Mouse (Mus musculus) forebrain, embryonic 13.5 days (tissue): Measurements from ENCODE around the gene Plpp2. TPM values are rescaled to one million over a fixed set of nuclear protein-coding genes. Genes with fewer than 3 reads are reported as not detected.

Experiments used
- ATAC-seq: fragments of 200-750 bp; cut with Nextera tagmentation; 2 replicates; pipeline ENCODE4 v1.8.0; 2017
- H3K27ac ChIP-seq: fragments of 300-500 bp; sonication (generic); 2 replicates; pipeline ENCODE4 v1.5.1; 2015; ENCODE audit warnings: inconsistent platforms, mild to moderate bottlenecking, moderate library complexity
- H3K27me3 ChIP-seq: fragments of 300-500 bp; sonication (generic); 2 replicates; pipeline ENCODE4 v1.6.1; 2015; ENCODE audit warnings: mild to moderate bottlenecking, inconsistent platforms
- H3K36me3 ChIP-seq: fragments of 300-500 bp; sonication (generic); 2 replicates; pipeline ENCODE4 v1.6.1; 2015; ENCODE audit warnings: mild to moderate bottlenecking, inconsistent platforms; ENCODE audit not compliant: poor library complexity, severe bottlenecking
- H3K4me1 ChIP-seq: fragments of 300-500 bp; sonication (generic); 2 replicates; pipeline ENCODE4 v1.6.1; 2015; ENCODE audit warnings: inconsistent platforms
- H3K4me2 ChIP-seq: fragments of 300-500 bp; sonication (generic); 2 replicates; pipeline ENCODE4 v1.6.1; 2015; ENCODE audit warnings: inconsistent platforms, mild to moderate bottlenecking, moderate library complexity
- H3K4me3 ChIP-seq: fragments of 300-500 bp; sonication (generic); 2 replicates; pipeline ENCODE4 v1.5.1; 2015; ENCODE audit warnings: mild to moderate bottlenecking, inconsistent platforms
- H3K9ac ChIP-seq: fragments of 300-500 bp; sonication (generic); 2 replicates; pipeline ENCODE4 v1.6.1; 2015; ENCODE audit warnings: mild to moderate bottlenecking, inconsistent platforms
- H3K9me3 ChIP-seq: fragments of 300-500 bp; sonication (generic); replicated peaks from 2 replicates; pipeline ENCODE4 v1.6.1; 2016; ENCODE audit warnings: inconsistent platforms
- whole genome bisulfite sequencing: fragments of 180-500 bp; shearing (Covaris S2); methylation state at CpG from one replicate; pipeline ENCODE4 v1.1.7; 2015; 5-methylcytosine and 5-hydroxymethylcytosine counted together
- microRNA-seq: library from miRNA; unstranded; fragments of <30 nt; microRNA quantifications from one replicate; pipeline ENCODE4, GENCODE M21; 2016
- polyA plus RNA-seq: library from polyadenylated mRNA; unstranded; fragments of >200 nt; fragmentation: Nextera tagmentation; extraction: Ambion mirVana; gene quantifications from 2 replicates; pipeline ENCODE4 v1.2.1, GENCODE M21; 2015

Plpp2 gene
- polyA plus RNA-seq, 1 experiment from 2014 or later: 7.0 TPM

GRCm38 (mm10) chr10:79525456-79526325, 7.9 kb downstream of the Plpp2 start:
- 91% methylated on average over 8 of the region's 8 CpGs for WGBS
- Histone ChIP-seq H3K4me3 (no peak overlapping the region), H3K9ac (no peak overlapping the region), H3K4me1 (no peaks in the 10 kb centered on the region), H3K9me3 (no peaks in the 10 kb centered on the region), H3K27ac (no peak overlapping the region), H3K36me3 (peaks cover 6% of the 10 kb centered on the region), H3K27me3 (no peaks in the 10 kb centered on the region), H3K4me2 (no peak overlapping the region)
- ATAC-seq: no peak

DNA sequence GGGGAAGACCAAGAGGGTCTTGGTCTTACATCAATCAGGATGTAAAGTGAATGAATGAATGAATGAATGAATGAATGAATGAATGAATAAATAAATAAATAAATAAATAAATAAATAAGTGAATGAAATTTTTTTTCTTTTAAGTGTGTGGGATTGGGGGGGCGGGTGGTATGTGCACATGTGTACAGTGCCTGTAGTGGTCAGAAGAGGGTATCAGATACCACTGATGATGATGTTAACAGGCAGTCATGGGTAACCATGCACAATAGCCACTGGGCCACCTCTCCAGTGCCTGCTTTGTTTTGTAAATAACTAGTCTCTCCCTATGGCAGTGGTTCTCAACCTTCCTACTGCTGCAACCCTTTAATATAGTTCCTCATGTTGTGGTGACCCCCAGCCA, 9.2 kb downstream of the Plpp2 start:
- WGBS: 83% methylated on average over 1 of the region's 1 CpGs
- Histone ChIP-seq H3K9ac (no peak overlapping the region), H3K4me1 (no peaks in the 10 kb centered on the region), H3K36me3 (peaks cover 6% of the 10 kb centered on the region), H3K4me3 (no peak overlapping the region), H3K27ac (no peak overlapping the region), H3K27me3 (no peaks in the 10 kb centered on the region), H3K9me3 (no peaks in the 10 kb centered on the region), H3K4me2 (no peak overlapping the region)
- ATAC-seq: no peak

DNA sequence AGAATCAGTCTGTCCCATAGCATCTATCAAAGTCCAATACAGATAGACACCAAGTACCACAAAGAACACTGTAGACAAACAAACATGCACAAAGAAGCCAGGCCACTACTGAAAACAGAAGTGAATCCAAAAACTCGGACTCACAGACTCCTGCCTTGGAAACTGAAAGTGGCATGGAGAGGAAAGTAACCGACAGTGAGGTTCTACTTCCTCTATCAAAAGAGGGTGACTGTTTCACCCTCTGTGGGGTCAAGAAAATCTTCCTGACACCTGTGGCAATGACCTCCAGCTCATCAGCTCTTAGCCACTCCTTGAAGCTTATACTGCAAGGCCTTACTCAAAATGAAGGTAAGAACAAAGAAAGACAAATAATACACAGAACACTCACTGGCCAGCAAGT, 26.9 kb downstream of the Plpp2 start:
- Histone ChIP-seq H3K4me1 (no peaks in the 10 kb centered on the region), H3K9me3 (no peaks in the 10 kb centered on the region), H3K36me3 (no peaks in the 10 kb centered on the region), H3K4me3 (no peak overlapping the region), H3K27me3 (no peaks in the 10 kb centered on the region), H3K9ac (no peak overlapping the region), H3K4me2 (no peak overlapping the region), H3K27ac (no peak overlapping the region)
- 88% methylated on average over 2 of the region's 2 CpGs for WGBS
- ATAC-seq: no peak

- ATAC-seq: no peak
- Histone ChIP-seq H3K36me3 (no peaks in the 10 kb centered on the region), H3K9me3 (no peaks in the 10 kb centered on the region), H3K4me3 (no peak overlapping the region), H3K27ac (no peak overlapping the region), H3K4me2 (no peak overlapping the region), H3K9ac (no peak overlapping the region), H3K4me1 (no peaks in the 10 kb centered on the region), H3K27me3 (no peaks in the 10 kb centered on the region)
- 71% methylated on average over 6 of the region's 6 CpGs for WGBS
Measured at GRCm38 (mm10) chr10:79502830-79503644, 30.6 kb downstream of the Plpp2 start.

GRCm38 (mm10) chr10:79496701-79497288, 36.8 kb downstream of the Plpp2 start:
- no peak for ATAC-seq
- Histone ChIP-seq H3K4me2 (no peak overlapping the region), H3K27ac (no peak overlapping the region), H3K4me3 (no peak overlapping the region), H3K9me3 (no peaks in the 10 kb centered on the region), H3K9ac (no peak overlapping the region), H3K36me3 (no peaks in the 10 kb centered on the region), H3K27me3 (no peaks in the 10 kb centered on the region), H3K4me1 (no peaks in the 10 kb centered on the region)
- 52% methylated on average over 2 of the region's 2 CpGs for WGBS

DNA sequence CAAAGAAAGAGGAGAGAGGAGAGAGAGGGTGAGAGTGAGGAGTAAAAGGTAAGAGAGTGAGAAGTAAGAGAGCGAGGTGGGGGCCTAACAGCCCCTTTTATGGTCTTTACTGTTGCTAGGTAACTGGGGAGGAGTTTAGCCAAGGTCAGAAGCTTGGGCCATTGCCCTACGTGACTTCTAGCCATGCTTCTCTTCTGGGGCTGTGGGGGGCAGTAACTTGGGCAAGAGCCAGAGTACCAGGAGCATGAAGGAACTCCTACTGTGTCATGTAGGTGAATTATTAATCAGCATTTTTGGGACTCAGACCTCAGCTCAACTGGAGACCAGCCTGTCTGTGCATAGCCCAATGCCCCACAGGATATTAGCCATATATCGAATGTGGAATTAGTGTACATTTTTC, 37.7 kb downstream of the Plpp2 start:
- H3K9me3 ChIP-seq: no peaks in the 10 kb centered on the region
- H3K27me3 ChIP-seq: no peaks in the 10 kb centered on the region
- no peak overlapping the region for H3K9ac ChIP-seq
- no peaks in the 10 kb centered on the region for H3K4me1 ChIP-seq
- ATAC-seq: no peak
- H3K36me3 ChIP-seq: no peaks in the 10 kb centered on the region
- WGBS: 67% methylated on average over 3 of the region's 3 CpGs
- H3K27ac ChIP-seq: no peak overlapping the region
- no peak overlapping the region for H3K4me2 ChIP-seq
- H3K4me3 ChIP-seq: no peak overlapping the region

Small RNA genes lying within 50 kb of the gene (microRNA-seq; reads per million reads assigned to microRNA genes)
- gene Mir6909: not detected

Other genes with a start within 250 kb of the Plpp2 start
- gene Vmn2r82, start 177.3 kb downstream of the Plpp2 start, polyA plus RNA-seq: not detected in 2 replicates
- gene Vmn2r83, start 65.1 kb downstream of the Plpp2 start, polyA plus RNA-seq: not detected in 2 replicates
- gene Mier2, start 21.4 kb upstream of the Plpp2 start, polyA plus RNA-seq: 53.9 and 60.2 TPM in 2 replicates
- gene Theg, start 53.5 kb upstream of the Plpp2 start, polyA plus RNA-seq: not detected in 2 replicates
- gene C2cd4c, start 80.2 kb upstream of the Plpp2 start, polyA plus RNA-seq: 0.08 and 0.11 TPM in 2 replicates
- 8.2 and 11.4 TPM in 2 replicates for gene Shc2, start 104.1 kb upstream of the Plpp2 start, polyA plus RNA-seq
- gene Odf3l2, start 111.9 kb upstream of the Plpp2 start, polyA plus RNA-seq: 0.13 TPM in 1 of 2 replicates, not detected in the other
- 0.31 and 0.43 TPM in 2 replicates for gene Madcam1, start 130.8 kb upstream of the Plpp2 start, polyA plus RNA-seq
- gene Tpgs1, start 135.6 kb upstream of the Plpp2 start, polyA plus RNA-seq: 67.8 and 73.0 TPM in 2 replicates
- gene Cdc34, start 148.4 kb upstream of the Plpp2 start, polyA plus RNA-seq: 101 and 109 TPM in 2 replicates
- gene Gzmm, start 155.2 kb upstream of the Plpp2 start, polyA plus RNA-seq: 1.3 and 1.4 TPM in 2 replicates
- 489 and 502 TPM in 2 replicates for gene Bsg, start 170.7 kb upstream of the Plpp2 start, polyA plus RNA-seq
- gene Hcn2, start 182.8 kb upstream of the Plpp2 start, polyA plus RNA-seq: 0.06 and 0.10 TPM in 2 replicates
- gene Polrmt, start 212.8 kb upstream of the Plpp2 start, polyA plus RNA-seq: 39.1 and 43.8 TPM in 2 replicates
- gene Fgf22, start 221.3 kb upstream of the Plpp2 start, polyA plus RNA-seq: 0.48 and 0.71 TPM in 2 replicates
- 70.9 and 74.8 TPM in 2 replicates for gene Rnf126, start 233.2 kb upstream of the Plpp2 start, polyA plus RNA-seq
- gene Fstl3, start 243.5 kb upstream of the Plpp2 start, polyA plus RNA-seq: 0.40 and 0.62 TPM in 2 replicates